Mouse (Mus musculus) heart, postnatal 0 days (tissue): Measurements from ENCODE around the gene Stat5a. TPM values are rescaled to one million over a fixed set of nuclear protein-coding genes. Genes with fewer than 3 reads are reported as not detected.

Experiments used
- ATAC-seq: fragments of 200-750 bp; cut with Nextera tagmentation; 2 replicates; pipeline ENCODE4 v1.8.0; 2017; ENCODE audit warnings: low read depth, moderate number of reproducible peaks, moderate library complexity; ENCODE audit not compliant: insufficient read depth
- DNase-seq: peaks from one replicate; pipeline ENCODE4 v3.0.0-alpha.2; 2016; ENCODE audit warnings: low spot score
- H3K27ac ChIP-seq: fragments of 300-500 bp; sonication (generic); 2 replicates; pipeline ENCODE4 v1.5.1; 2014; ENCODE audit warnings: low read depth, mild to moderate bottlenecking
- H3K27me3 ChIP-seq: fragments of 300-500 bp; sonication (generic); 2 replicates; pipeline ENCODE4 v1.6.1; 2014; ENCODE audit warnings: low read length, mixed read lengths; ENCODE audit not compliant: control insufficient read depth, insufficient read depth
- H3K36me3 ChIP-seq: fragments of 300-500 bp; sonication (generic); replicated peaks from 2 replicates; pipeline ENCODE4 v1.6.1; 2014; ENCODE audit warnings: low read length, mixed read lengths; ENCODE audit not compliant: control insufficient read depth, insufficient read depth
- H3K4me1 ChIP-seq: fragments of 300-500 bp; sonication (generic); 2 replicates; pipeline ENCODE4 v1.6.1; 2014; ENCODE audit warnings: antibody characterized with exemption; ENCODE audit not compliant: control insufficient read depth, insufficient read depth
- H3K4me2 ChIP-seq: fragments of 300-500 bp; sonication (generic); 2 replicates; pipeline ENCODE4 v1.6.1; 2014; ENCODE audit warnings: low read depth, mild to moderate bottlenecking, low read length, moderate library complexity
- H3K4me3 ChIP-seq: fragments of 300-500 bp; sonication (generic); 2 replicates; pipeline ENCODE4 v1.5.1; 2014; ENCODE audit warnings: low read depth, low read length
- H3K9ac ChIP-seq: fragments of 300-500 bp; sonication (generic); replicated peaks from 2 replicates; pipeline ENCODE4 v1.6.1; 2014; ENCODE audit warnings: low read depth, low read length, mixed read lengths
- H3K9me3 ChIP-seq: fragments of 300-500 bp; sonication (generic); replicated peaks from 2 replicates; pipeline ENCODE4 v1.6.1; 2016; ENCODE audit warnings: low read length; ENCODE audit not compliant: control insufficient read depth
- CTCF ChIP-seq: IDR thresholded peaks from 2 replicates; pipeline ENCODE4 v1.5.1; 2016; ENCODE audit warnings: antibody characterized with exemption, control low read depth, low read depth
- EP300 ChIP-seq: IDR thresholded peaks from 2 replicates; pipeline ENCODE4 v1.6.1; 2016; ENCODE audit warnings: antibody characterized with exemption, low read depth
- WGBS: fragments of 180-500 bp; shearing (Covaris S2); extraction: QIAGEN DNeasy Blood & Tissue Kit; methylation state at CpG from one replicate; pipeline ENCODE4 v1.1.7; 2014; 5-methylcytosine and 5-hydroxymethylcytosine counted together
- polyA plus RNA-seq: library from polyadenylated mRNA; unstranded; fragments of >200 nt; fragmentation: Nextera tagmentation; extraction: Ambion mirVana; gene quantifications from 2 replicates; pipeline ENCODE4 v1.2.1, GENCODE M21; 2015
- total RNA-seq: library from RNA; depleted of rRNA; stranded (reverse); fragments of >200 nt; gene quantifications from 2 replicates; pipeline ENCODE4 v1.2.3, GENCODE M21; 2014; ENCODE audit warnings: low replicate concordance; rRNA removed

Gene Stat5a
- total and polyA plus RNA-seq, 2 experiments from 2014 or later, result 11.7 to 12.6 TPM

GRCm38 (mm10) chr11:100931254-100931921 lies 72.2 kb downstream of the Stat5a start:
- H3K27ac ChIP-seq, result peak overlapping the region; percentile 53; the same call in 1 of the 2 replicates
- ATAC-seq, result no peak
- H3K27me3 ChIP-seq, result no peaks in the 10 kb centered on the region
- H3K4me2 ChIP-seq, result peak overlapping the region; percentile 55
- TF ChIP-seq EP300 (no peak), CTCF (no peak)
- no peak for DNase-seq
- H3K36me3 ChIP-seq, result 0 out of 2 replicates have a peak, but pooled peaks cover 4% of the 10 kb centered on the region
- peaks cover 12% of the 10 kb centered on the region for H3K4me1 ChIP-seq
- H3K9ac ChIP-seq, result 0 out of 2 replicates have a peak overlapping the region, but pooled peaks have one; percentile 20
- peak overlapping the region; percentile 34 for H3K4me3 ChIP-seq
- 71% methylated on average over 12 of the region's 12 CpGs for WGBS
- H3K9me3 ChIP-seq, result no peaks in the 10 kb centered on the region

Other genes with a start within 250 kb of the Stat5a start
- gene Nkiras2, start 240.1 kb upstream of the Stat5a start, total RNA-seq, result 113 and 134 TPM in 2 replicates
- 77.4 and 79.7 TPM in 2 replicates for gene Nkiras2, start 240.1 kb upstream of the Stat5a start, polyA plus RNA-seq
- 82.2 and 98.5 TPM in 2 replicates for gene Dnajc7, start 239.2 kb upstream of the Stat5a start, total RNA-seq
- 163 and 173 TPM in 2 replicates for gene Dnajc7, start 239.2 kb upstream of the Stat5a start, polyA plus RNA-seq
- gene Zfp385c, start 166.9 kb upstream of the Stat5a start, total RNA-seq, result not detected in 2 replicates
- gene Zfp385c, start 166.9 kb upstream of the Stat5a start, polyA plus RNA-seq, result 0.25 and 0.40 TPM in 2 replicates
- gene Dhx58, start 155.1 kb upstream of the Stat5a start, total RNA-seq, result 3.6 and 9.1 TPM in 2 replicates
- 1.3 and 1.4 TPM in 2 replicates for gene Dhx58, start 155.1 kb upstream of the Stat5a start, polyA plus RNA-seq
- 15.2 and 17.6 TPM in 2 replicates for gene Kat2a, start 146.9 kb upstream of the Stat5a start, total RNA-seq
- 15.8 and 16.1 TPM in 2 replicates for gene Kat2a, start 146.9 kb upstream of the Stat5a start, polyA plus RNA-seq
- gene Hspb9, start 145.5 kb upstream of the Stat5a start, total RNA-seq, result not detected in 2 replicates
- gene Hspb9, start 145.5 kb upstream of the Stat5a start, polyA plus RNA-seq, result 0.22 TPM in 1 of 2 replicates, not detected in the other
- gene Rab5c, start 121.1 kb upstream of the Stat5a start, total RNA-seq, result 99.1 and 117 TPM in 2 replicates
- 11.0 and 12.0 TPM in 2 replicates for gene Rab5c, start 121.1 kb upstream of the Stat5a start, polyA plus RNA-seq
- not detected in 2 replicates for gene Kcnh4, start 99.4 kb upstream of the Stat5a start, total RNA-seq
- not detected in 2 replicates for gene Kcnh4, start 99.4 kb upstream of the Stat5a start, polyA plus RNA-seq
- gene Hcrt, start 96.4 kb upstream of the Stat5a start, total RNA-seq, result not detected in 2 replicates
- not detected in 2 replicates for gene Hcrt, start 96.4 kb upstream of the Stat5a start, polyA plus RNA-seq
- gene Ghdc, start 88.4 kb upstream of the Stat5a start, total RNA-seq, result 8.2 and 13.0 TPM in 2 replicates
- 6.8 and 7.0 TPM in 2 replicates for gene Ghdc, start 88.4 kb upstream of the Stat5a start, polyA plus RNA-seq
- 29.2 and 48.2 TPM in 2 replicates for gene Stat5b, start 8.6 kb upstream of the Stat5a start, total RNA-seq
- gene Stat5b, start 8.6 kb upstream of the Stat5a start, polyA plus RNA-seq, result 22.5 and 23.3 TPM in 2 replicates
- gene Stat3, start 80.2 kb downstream of the Stat5a start, total RNA-seq, result 105 and 128 TPM in 2 replicates
- gene Stat3, start 80.2 kb downstream of the Stat5a start, polyA plus RNA-seq, result 53.5 and 65.7 TPM in 2 replicates
- gene Cavin1, start 111.5 kb downstream of the Stat5a start, total RNA-seq, result 274 and 305 TPM in 2 replicates
- 401 and 442 TPM in 2 replicates for gene Cavin1, start 111.5 kb downstream of the Stat5a start, polyA plus RNA-seq
- gene Atp6v0a1, start 150.1 kb downstream of the Stat5a start, total RNA-seq, result 57.0 and 57.1 TPM in 2 replicates
- 49.2 and 50.3 TPM in 2 replicates for gene Atp6v0a1, start 150.1 kb downstream of the Stat5a start, polyA plus RNA-seq
- 15.8 and 20.2 TPM in 2 replicates for gene Naglu, start 210.7 kb downstream of the Stat5a start, total RNA-seq
- gene Naglu, start 210.7 kb downstream of the Stat5a start, polyA plus RNA-seq, result 10.3 and 12.0 TPM in 2 replicates
- not detected in 2 replicates for gene Hsd17b1, start 219.1 kb downstream of the Stat5a start, total RNA-seq
- gene Hsd17b1, start 219.1 kb downstream of the Stat5a start, polyA plus RNA-seq, result 0.08 TPM in 1 of 2 replicates, not detected in the other
- 44.6 and 64.1 TPM in 2 replicates for gene Coasy, start 223.2 kb downstream of the Stat5a start, total RNA-seq
- gene Coasy, start 223.2 kb downstream of the Stat5a start, polyA plus RNA-seq, result 26.8 and 26.9 TPM in 2 replicates
- 21.8 and 46.6 TPM in 2 replicates for gene Mlx, start 227.9 kb downstream of the Stat5a start, total RNA-seq
- 26.7 and 29.0 TPM in 2 replicates for gene Mlx, start 227.9 kb downstream of the Stat5a start, polyA plus RNA-seq
- 1.2 and 7.3 TPM in 2 replicates for gene Psmc3ip, start 236.1 kb downstream of the Stat5a start, total RNA-seq
- gene Psmc3ip, start 236.1 kb downstream of the Stat5a start, polyA plus RNA-seq, result 10.3 and 12.0 TPM in 2 replicates